Mouse (Mus musculus) lung, adult 2 months (tissue): Measurements from ENCODE around the gene Ncan. TPM values are rescaled to one million over a fixed set of nuclear protein-coding genes. Genes with fewer than 3 reads are reported as not detected.
A peak's percentile ranks its signal among the peaks of the same experiment; 100 is the strongest.

Source experiments
- DNase-seq: peaks from one replicate; pipeline ENCODE4 v3.0.0; 2022
- H3K4me1 ChIP-seq: fragments of 200-500 bp; 2 replicates; pipeline ENCODE4 v1.6.1; 2011; ENCODE audit warnings: low read length; ENCODE audit not compliant: control insufficient read depth, insufficient read depth
- H3K4me3 ChIP-seq: fragments of 200-500 bp; replicated peaks from 2 replicates; pipeline ENCODE3; 2011; ENCODE audit warnings: low read depth, mild to moderate bottlenecking, control low read depth, low read length; ENCODE audit errors: extremely low read depth
- CTCF ChIP-seq: fragments of 200-500 bp; IDR thresholded peaks from 2 replicates; pipeline ENCODE4 v1.5.1; 2011; ENCODE audit warnings: mild to moderate bottlenecking, low read length, control low read depth; ENCODE audit not compliant: insufficient read depth
- POLR2A ChIP-seq: fragments of 200-500 bp; IDR thresholded peaks from 2 replicates; pipeline ENCODE4 v1.6.1; 2011; ENCODE audit warnings: low read depth, mild to moderate bottlenecking, control low read depth, low read length, borderline replicate concordance; ENCODE audit errors: extremely low read depth
- WGBS: fragments of 180-500 bp; shearing (Covaris S2); methylation state at CpG from one replicate; pipeline ENCODE4 v1.1.7; 2018; 5-methylcytosine and 5-hydroxymethylcytosine counted together
- polyA plus RNA-seq: library from polyadenylated mRNA; depleted of rRNA; stranded (reverse); fragments of >200 nt; gene quantifications from 2 replicates; pipeline ENCODE4 v1.2.3, GENCODE M21; 2012

The Ncan gene
- polyA plus RNA-seq, 1 experiment: 0.15 TPM

GRCm38 (mm10) chr8:70131166-70131883 lies 10.7 kb upstream of the Ncan start, which contains the start of gene Nr2c2ap:
Gene Nr2c2ap, plus strand, starts transcription at chr8:70131333.
- TF ChIP-seq POLR2A: peak; percentile 53; the same call in 1 of the 2 replicates
- no peak for TF ChIP-seq CTCF
- 2% methylated on average over 37 of the region's 37 CpGs for WGBS
- H3K4me3 ChIP-seq: peak within 1 kb of the TSS; percentile 89
- DNase-seq: peak; percentile 73
- peaks cover 3% of the 10 kb centered on the region; the same call in 1 of the 2 replicates for H3K4me1 ChIP-seq

GRCm38 (mm10) chr8:70130066-70130465 lies 9.4 kb upstream of the Ncan start:
- peaks cover 3% of the 10 kb centered on the region; the same call in 1 of the 2 replicates for H3K4me1 ChIP-seq
- H3K4me3 ChIP-seq: no peak overlapping the region
- 81% methylated on average over 3 of the region's 3 CpGs for WGBS
- no peak for DNase-seq
- no peak for TF ChIP-seq CTCF
- no peak for TF ChIP-seq POLR2A

GRCm38 (mm10) chr8:70129309-70129952 lies 8.8 kb upstream of the Ncan start:
- Histone ChIP-seq H3K4me1 (peaks cover 3% of the 10 kb centered on the region; the same call in 1 of the 2 replicates), H3K4me3 (no peak overlapping the region)
- DNase-seq: no peak
- TF ChIP-seq POLR2A: no peak
- TF ChIP-seq CTCF: no peak
- WGBS: 51% methylated on average over 9 of the region's 9 CpGs

- no peak for TF ChIP-seq CTCF
- no peak for TF ChIP-seq POLR2A
- Histone ChIP-seq H3K4me3 (no peak overlapping the region), H3K4me1 (peaks cover 3% of the 10 kb centered on the region; the same call in 1 of the 2 replicates)
- no peak for DNase-seq
- WGBS: 50% methylated on average over 3 of the region's 3 CpGs
Observed at GRCm38 (mm10) chr8:70128435-70128834, 7.8 kb upstream of the Ncan start.

- TF ChIP-seq POLR2A: no peak
- TF ChIP-seq CTCF: no peak
Observed at GRCm38 (mm10) chr8:70124992-70125391, 4.3 kb upstream of the Ncan start.

GRCm38 (mm10) chr8:70122863-70123262 lies 2.2 kb upstream of the Ncan start:
- no peaks in the 10 kb centered on the region for H3K4me1 ChIP-seq
- 56% methylated on average over 2 of the region's 2 CpGs for whole genome bisulfite sequencing
- DNase-seq: no peak
- TF ChIP-seq CTCF (peak; percentile 42), POLR2A (no peak)
- no peak overlapping the region for H3K4me3 ChIP-seq

More at GRCm38 (mm10) chr8:70124992-70125391, 4.3 kb upstream of the Ncan start:
- H3K4me1 ChIP-seq: no peaks in the 10 kb centered on the region
- WGBS: 58% methylated on average over 8 of the region's 8 CpGs
- H3K4me3 ChIP-seq: no peak overlapping the region
- DNase-seq: no peak

GRCm38 (mm10) chr8:70118726-70119700 lies 1.7 kb downstream of the Ncan start:
- H3K4me3 ChIP-seq: no peak overlapping the region
- no peak for TF ChIP-seq POLR2A
- TF ChIP-seq CTCF: no peak
- WGBS: 17% methylated on average over 17 of the region's 17 CpGs

GRCm38 (mm10) chr8:70117611-70118010 lies 3.1 kb downstream of the Ncan start:
- H3K4me1 ChIP-seq: no peaks in the 10 kb centered on the region
- no peak for DNase-seq
- TF ChIP-seq CTCF (no peak), POLR2A (no peak)
- no peak overlapping the region for H3K4me3 ChIP-seq
- 8% methylated on average over 9 of the region's 9 CpGs for WGBS

More at GRCm38 (mm10) chr8:70118726-70119700, 1.7 kb downstream of the Ncan start:
- DNase-seq: no peak
- H3K4me1 ChIP-seq: no peaks in the 10 kb centered on the region

GRCm38 (mm10) chr8:70114892-70115291 lies 5.8 kb downstream of the Ncan start:
- no peak for DNase-seq
- Histone ChIP-seq H3K4me1 (no peaks in the 10 kb centered on the region), H3K4me3 (no peak overlapping the region)
- 63% methylated on average over 13 of the region's 13 CpGs for WGBS
- TF ChIP-seq CTCF: no peak
- no peak for TF ChIP-seq POLR2A
